Comparison of ENCODE assay signal across 16 mouse cellular contexts in the genomic region with DNA sequence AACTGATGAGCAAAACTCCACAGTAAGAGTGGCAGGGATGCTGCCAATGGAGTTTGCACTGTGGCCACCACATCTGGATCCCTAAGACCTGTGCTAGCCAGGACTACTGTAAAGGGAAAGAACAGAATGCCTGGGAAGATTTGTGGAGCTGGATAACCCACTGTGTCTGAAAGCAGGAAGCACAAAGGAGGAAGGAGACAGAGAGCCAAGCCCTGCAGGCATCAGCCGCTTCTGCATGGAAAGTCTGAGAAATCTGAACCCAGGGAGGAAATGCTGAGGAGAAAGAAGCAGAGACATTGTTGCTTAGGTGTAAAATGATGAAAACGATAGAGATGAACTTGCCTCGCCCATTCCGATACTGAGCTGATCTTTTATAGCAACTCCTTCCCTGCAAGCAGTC. TPM values are rescaled to one million over a fixed set of nuclear protein-coding genes. Genes with fewer than 3 reads are reported as not detected.
"Had no signal": no experiment of that assay in that cellular context is flagged by ENCODE, and none has a peak within 500 bp of the region (broad histone marks: within the 10 kb centered on the region; RNA-seq: fewer than 3 reads in every experiment).

No protein-coding gene starts in this region.

- H3K9me3 ChIP-seq: intestine, embryonic 15.5 days; limb, embryonic 12.5 days; lung, embryonic 15.5 days; midbrain, embryonic 10.5 days; neural tube, embryonic 12.5 days had no signal

- H3K27ac ChIP-seq: intestine, embryonic 15.5 days; kidney, postnatal 0 days; layer of hippocampus, adult 2 months; limb, embryonic 12.5 days; lung, embryonic 15.5 days; midbrain, embryonic 10.5 days; neural tube, embryonic 12.5 days had no signal

- H3K27me3 ChIP-seq: intestine, embryonic 15.5 days; limb, embryonic 12.5 days; lung, embryonic 15.5 days; neural tube, embryonic 12.5 days had no signal

- H3K9ac ChIP-seq: intestine, embryonic 15.5 days; limb, embryonic 12.5 days; lung, embryonic 15.5 days; neural tube, embryonic 12.5 days had no signal

- DNase-seq: kidney, adult 8-10 months; kidney, postnatal 4 days; midbrain, embryonic 14.5 days; right cerebral cortex, postnatal 4 days; thymus, postnatal 4 days had no signal

- H3K4me3 ChIP-seq: intestine, embryonic 15.5 days; layer of hippocampus, adult 2 months; limb, embryonic 12.5 days; lung, embryonic 15.5 days; midbrain, embryonic 10.5 days; myocyte; neural tube, embryonic 12.5 days had no signal

- ATAC-seq: intestine, embryonic 15.5 days had no signal

- H3K4me2 ChIP-seq: intestine, embryonic 15.5 days; limb, embryonic 12.5 days; liver, embryonic 11.5 days; lung, embryonic 15.5 days; neural tube, embryonic 12.5 days had no signal

- H3K36me3 ChIP-seq: intestine, embryonic 15.5 days; limb, embryonic 12.5 days; lung, embryonic 15.5 days; midbrain, embryonic 10.5 days; neural tube, embryonic 12.5 days had no signal

- H3K4me1 ChIP-seq: intestine, embryonic 15.5 days; limb, embryonic 12.5 days; midbrain, embryonic 10.5 days; neural tube, embryonic 12.5 days had no signal

RNA-seq across cellular contexts. Expression of a gene that starts 22.5 kb away (rescaled TPM):
- total RNA-seq: megakaryocyte, adult 5-6 weeks; neutrophil, adult 5-6 weeks had no signal
